Mouse (Mus musculus) ES-Bruce4 (cell line): ENCODE results near the gene Fmnl1. TPM values are rescaled to one million over a fixed set of nuclear protein-coding genes. Genes with fewer than 3 reads are reported as not detected.

Experiments
- H3K27ac ChIP-seq: 2 replicates; pipeline ENCODE4 v1.5.1; 2012; ENCODE audit warnings: low read length, inconsistent platforms; ENCODE audit not compliant: insufficient read depth
- H3K27me3 ChIP-seq: 2 replicates; pipeline ENCODE4 v1.6.1; 2012; ENCODE audit warnings: mild to moderate bottlenecking, low read length, inconsistent platforms; ENCODE audit not compliant: control insufficient read depth, poor library complexity, insufficient read depth, severe bottlenecking
- H3K36me3 ChIP-seq: 2 replicates; pipeline ENCODE4 v1.6.1; 2012; ENCODE audit warnings: inconsistent platforms, mild to moderate bottlenecking, low read length, moderate library complexity; ENCODE audit not compliant: control insufficient read depth, poor library complexity, insufficient read depth, severe bottlenecking
- H3K4me1 ChIP-seq: one replicate; pipeline ENCODE4 v1.8.1; 2011; ENCODE audit warnings: low read length; ENCODE audit not compliant: control insufficient read depth, insufficient read depth
- H3K4me3 ChIP-seq: 2 replicates; pipeline ENCODE4 v1.5.1; 2011; ENCODE audit warnings: low read depth, mild to moderate bottlenecking, low read length
- H3K9ac ChIP-seq: 2 replicates; pipeline ENCODE4 v1.6.1; 2012; ENCODE audit warnings: low read depth, mild to moderate bottlenecking, inconsistent platforms; ENCODE audit not compliant: poor library complexity, severe bottlenecking
- H3K9me3 ChIP-seq: replicated peaks from 2 replicates; pipeline ENCODE4 v1.6.1; 2012; ENCODE audit warnings: mild to moderate bottlenecking, low read length, inconsistent platforms; ENCODE audit not compliant: control insufficient read depth, poor library complexity, insufficient read depth, severe bottlenecking
- CTCF ChIP-seq: IDR thresholded peaks from one replicate; pipeline ENCODE4 v1.8.1; 2011; ENCODE audit warnings: low read depth, low read length
- EP300 ChIP-seq: IDR thresholded peaks from 2 replicates; pipeline ENCODE4 v1.6.1; 2011; ENCODE audit warnings: low read depth, low read length; ENCODE audit not compliant: insufficient read depth
- POLR2A ChIP-seq: IDR thresholded peaks from one replicate; pipeline ENCODE4 v1.8.1; 2011; ENCODE audit warnings: low read length; ENCODE audit not compliant: insufficient read depth
- polyA plus RNA-seq: library from polyadenylated mRNA; stranded (reverse); fragments of >200 nt; gene quantifications from 2 replicates; pipeline ENCODE4 v1.2.4, GENCODE M21; 2011; ENCODE audit warnings: low read depth; ENCODE audit not compliant: missing spikeins, insufficient read depth, insufficient read length

Fmnl1 gene
- polyA plus RNA-seq, 1 experiment: 4.9 TPM

DNA sequence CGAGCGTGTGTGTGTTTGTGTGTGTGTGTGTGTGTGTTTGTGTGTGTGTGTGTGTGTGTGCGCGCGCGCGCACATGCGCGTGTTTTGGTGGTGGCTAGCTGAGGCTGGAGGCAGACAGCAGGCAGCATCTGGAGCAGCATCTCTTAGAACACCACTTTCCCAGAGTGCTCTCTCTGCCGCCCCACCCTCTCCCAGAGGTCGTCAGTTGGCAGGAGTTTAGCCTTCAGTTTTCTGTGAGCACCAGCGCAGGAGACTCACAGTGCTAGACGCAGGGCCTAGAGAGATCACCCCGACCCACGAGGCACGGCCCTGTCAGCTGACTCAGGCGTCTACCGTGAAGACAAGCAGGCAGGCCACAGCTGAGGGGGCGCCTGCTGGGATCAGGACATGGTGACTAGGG, 59.7 kb downstream of the Fmnl1 start:
- TF ChIP-seq CTCF: no peak
- TF ChIP-seq POLR2A: no peak
- no peak for TF ChIP-seq EP300
- peak overlapping the region; percentile 31 for H3K4me3 ChIP-seq
- H3K36me3 ChIP-seq: no peaks in the 10 kb centered on the region
- no peaks in the 10 kb centered on the region for H3K4me1 ChIP-seq
- no peaks in the 10 kb centered on the region for H3K9me3 ChIP-seq
- no peak overlapping the region for H3K27ac ChIP-seq
- no peak overlapping the region for H3K9ac ChIP-seq
- H3K27me3 ChIP-seq: no peaks in the 10 kb centered on the region

GRCm38 (mm10) chr11:103231367-103231766, 60.5 kb downstream of the Fmnl1 start:
- Histone ChIP-seq H3K27me3 (no peaks in the 10 kb centered on the region), H3K9ac (no peak overlapping the region), H3K27ac (no peak overlapping the region), H3K4me3 (no peak overlapping the region), H3K9me3 (no peaks in the 10 kb centered on the region), H3K36me3 (no peaks in the 10 kb centered on the region), H3K4me1 (no peaks in the 10 kb centered on the region)
- TF ChIP-seq CTCF (no peak), EP300 (no peak), POLR2A (no peak)

GRCm38 (mm10) chr11:103232966-103233365, 62.1 kb downstream of the Fmnl1 start:
- Histone ChIP-seq H3K9me3 (no peaks in the 10 kb centered on the region), H3K27ac (no peak overlapping the region)

GRCm38 (mm10) chr11:103234447-103234846, 63.5 kb downstream of the Fmnl1 start:
- Histone ChIP-seq H3K4me1 (no peaks in the 10 kb centered on the region), H3K9ac (no peak overlapping the region), H3K27ac (no peak overlapping the region), H3K27me3 (no peaks in the 10 kb centered on the region), H3K9me3 (no peaks in the 10 kb centered on the region), H3K36me3 (no peaks in the 10 kb centered on the region), H3K4me3 (no peak overlapping the region)
- no peak for TF ChIP-seq POLR2A
- no peak for TF ChIP-seq EP300
- no peak for TF ChIP-seq CTCF

More at GRCm38 (mm10) chr11:103232966-103233365, 62.1 kb downstream of the Fmnl1 start:
- TF ChIP-seq POLR2A: no peak
- no peak for TF ChIP-seq EP300
- TF ChIP-seq CTCF: peak; percentile 73
- Histone ChIP-seq H3K4me1 (no peaks in the 10 kb centered on the region), H3K9ac (no peak overlapping the region), H3K27me3 (no peaks in the 10 kb centered on the region), H3K36me3 (no peaks in the 10 kb centered on the region), H3K4me3 (no peak overlapping the region)

DNA sequence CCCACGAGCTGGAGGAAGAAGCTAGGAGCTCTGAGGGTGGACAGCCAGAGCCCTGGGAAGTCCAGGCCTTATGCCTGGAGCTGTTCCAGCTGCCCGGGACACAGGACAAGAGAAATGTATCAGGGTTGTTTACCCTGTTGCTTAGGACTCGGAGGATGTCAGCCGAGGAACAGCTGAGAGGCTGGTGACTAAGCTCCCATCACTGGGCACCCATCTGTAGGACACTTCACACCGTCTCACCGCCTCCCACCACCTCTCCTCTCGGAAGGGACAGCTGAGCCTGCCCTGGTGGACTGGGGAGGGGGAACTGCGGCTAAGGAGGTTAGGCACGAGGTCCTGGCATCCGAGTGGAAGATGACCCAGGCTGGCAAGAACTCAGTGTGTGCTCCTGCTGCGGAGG, 64.8 kb downstream of the Fmnl1 start:
- H3K27me3 ChIP-seq: no peaks in the 10 kb centered on the region
- H3K4me1 ChIP-seq: no peaks in the 10 kb centered on the region
- H3K9me3 ChIP-seq: no peaks in the 10 kb centered on the region
- no peak for TF ChIP-seq CTCF
- no peak for TF ChIP-seq EP300
- no peak for TF ChIP-seq POLR2A
- no peak overlapping the region for H3K9ac ChIP-seq
- no peaks in the 10 kb centered on the region for H3K36me3 ChIP-seq
- no peak overlapping the region for H3K4me3 ChIP-seq
- no peak overlapping the region for H3K27ac ChIP-seq

DNA sequence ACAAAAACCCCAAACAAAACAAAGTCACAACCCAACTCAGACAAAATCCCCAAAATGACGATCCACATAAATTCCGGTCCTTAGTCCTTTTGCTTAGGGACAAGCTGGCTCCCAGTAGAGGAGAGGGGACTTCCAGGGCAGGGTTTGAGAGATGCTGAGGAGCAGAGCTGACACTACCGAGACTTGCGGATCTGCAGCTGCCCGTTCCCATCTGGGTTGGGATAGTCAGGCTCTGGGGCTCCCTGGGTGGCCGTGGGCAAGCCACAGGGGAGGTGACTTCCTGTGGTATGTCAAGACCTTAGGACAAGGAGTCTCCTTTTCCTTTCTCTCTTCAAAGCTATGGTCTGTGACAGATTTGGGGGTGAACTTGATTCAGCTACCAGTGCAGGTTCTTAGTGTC, 65.5 kb downstream of the Fmnl1 start:
- Histone ChIP-seq H3K4me1 (no peaks in the 10 kb centered on the region), H3K27me3 (no peaks in the 10 kb centered on the region), H3K4me3 (no peak overlapping the region), H3K27ac (no peak overlapping the region), H3K9me3 (no peaks in the 10 kb centered on the region), H3K36me3 (no peaks in the 10 kb centered on the region), H3K9ac (no peak overlapping the region)
- no peak for TF ChIP-seq POLR2A
- TF ChIP-seq CTCF: no peak
- TF ChIP-seq EP300: no peak
